Mouse (Mus musculus) urinary bladder, postnatal 36 days (tissue): ENCODE data around the gene Atp5b.
"Not testable (repeated sequence)": the region's sequence is repeated elsewhere in the genome, so short reads cannot be mapped to it uniquely, and the experiment has no call there.

Experiments
- DNase-seq, 2 experiments: peaks; one replicate each; pipeline ENCODE4 v3.0.0; 2022; ENCODE audit warnings: low spot score in 2 of 2, mixed read lengths in 1 of 2

Gene Atp5b

GRCm38 (mm10) chr10:128069201-128069600 lies 13.9 kb upstream of the Atp5b start:
- no peak for DNase-seq

DNA sequence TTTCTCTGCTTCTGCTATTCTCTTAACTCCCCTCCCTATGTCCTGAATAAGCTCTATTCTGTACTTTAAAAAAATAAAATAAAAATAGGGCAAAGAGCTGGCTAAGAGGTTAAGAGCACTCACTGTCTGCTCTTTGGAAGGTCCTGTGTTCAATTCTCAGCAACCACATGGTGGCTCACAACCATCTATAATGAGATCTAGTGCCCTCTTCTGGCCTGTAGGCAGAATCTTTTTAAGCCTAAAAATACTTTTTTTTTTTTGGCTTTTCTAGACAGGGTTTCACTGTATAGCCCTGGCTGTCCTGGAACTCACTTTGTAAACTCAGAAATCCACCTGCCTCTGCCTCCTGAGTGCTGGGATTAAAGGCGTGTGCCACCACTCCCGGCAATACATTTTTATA lies 12.6 kb upstream of the Atp5b start:
- not testable (repeated sequence) for DNase-seq

GRCm38 (mm10) chr10:128078269-128078668 lies 4.8 kb upstream of the Atp5b start:
- not testable (repeated sequence) for DNase-seq

- no peak for DNase-seq
Measured at GRCm38 (mm10) chr10:128080496-128080895, 2.6 kb upstream of the Atp5b start.

DNA sequence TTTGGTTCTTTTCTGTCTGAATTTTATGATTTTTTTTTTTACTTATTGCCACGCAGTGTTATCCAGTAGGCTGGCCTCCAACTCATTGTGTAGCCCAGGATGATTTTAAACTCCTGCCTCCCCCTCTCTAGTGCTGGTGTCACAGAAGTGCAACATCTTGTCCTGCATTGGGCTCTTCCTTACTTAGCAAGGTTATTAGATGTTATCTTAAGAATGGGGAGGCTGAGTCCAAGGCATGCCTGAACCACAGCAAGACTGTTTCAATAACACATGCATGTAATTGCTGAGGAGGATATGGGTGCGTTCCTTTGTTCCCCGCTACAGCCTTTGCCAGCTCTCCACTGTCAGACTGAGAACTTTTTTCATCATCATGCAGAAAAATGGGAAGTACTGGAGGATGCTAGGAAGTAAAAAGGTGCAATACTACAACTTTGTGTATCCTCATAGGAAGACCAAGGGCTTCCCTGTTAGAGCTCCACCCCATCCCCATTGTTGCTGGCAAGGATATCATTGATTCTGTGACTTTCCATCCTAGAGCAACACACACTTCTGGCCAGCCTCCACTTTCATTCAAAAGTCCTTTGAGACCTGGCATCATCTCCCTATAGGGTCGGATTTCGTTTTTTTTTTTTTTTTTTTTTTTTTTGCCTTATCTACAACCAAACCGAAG lies 1.1 kb upstream of the Atp5b start:
- no peak for DNase-seq

DNA sequence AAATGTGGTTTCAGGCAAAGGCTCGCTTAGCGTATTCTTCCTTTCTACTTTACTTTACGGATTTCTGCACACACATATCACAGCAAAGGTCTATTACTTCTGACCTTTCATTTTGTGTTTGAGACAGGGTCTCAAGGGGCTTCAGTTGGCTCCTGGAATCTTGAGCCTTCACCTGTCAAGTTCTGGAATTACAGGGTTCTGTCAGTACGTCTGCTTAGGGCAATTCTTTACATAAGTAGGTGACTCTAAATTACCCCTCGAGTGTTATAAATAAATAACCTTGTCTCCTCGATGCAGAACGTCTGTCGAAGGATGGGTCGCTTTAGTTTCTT lies 630 bp upstream of the Atp5b start:
- DNase-seq = no peak

GRCm38 (mm10) chr10:128083688-128084087 lies 615 bp downstream of the Atp5b start:
- DNase-seq = peak; percentile 9 to 41

DNA sequence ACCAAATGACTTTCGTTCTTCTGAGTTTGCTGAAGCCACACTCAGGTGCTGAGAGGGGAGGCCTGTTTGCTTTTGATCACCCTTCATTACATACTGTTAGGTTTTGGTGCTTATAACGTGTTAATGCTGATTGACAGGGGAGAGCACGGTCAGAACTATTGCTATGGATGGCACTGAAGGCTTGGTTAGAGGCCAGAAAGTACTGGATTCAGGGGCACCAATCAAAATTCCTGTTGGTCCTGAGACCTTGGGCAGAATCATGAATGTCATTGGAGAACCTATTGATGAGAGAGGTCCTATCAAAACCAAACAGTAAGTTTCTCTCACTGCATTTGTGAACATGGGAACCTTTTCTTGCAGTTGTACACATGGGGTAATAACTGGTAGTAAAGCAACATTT lies 1.1 kb downstream of the Atp5b start:
- DNase-seq = no peak

DNA sequence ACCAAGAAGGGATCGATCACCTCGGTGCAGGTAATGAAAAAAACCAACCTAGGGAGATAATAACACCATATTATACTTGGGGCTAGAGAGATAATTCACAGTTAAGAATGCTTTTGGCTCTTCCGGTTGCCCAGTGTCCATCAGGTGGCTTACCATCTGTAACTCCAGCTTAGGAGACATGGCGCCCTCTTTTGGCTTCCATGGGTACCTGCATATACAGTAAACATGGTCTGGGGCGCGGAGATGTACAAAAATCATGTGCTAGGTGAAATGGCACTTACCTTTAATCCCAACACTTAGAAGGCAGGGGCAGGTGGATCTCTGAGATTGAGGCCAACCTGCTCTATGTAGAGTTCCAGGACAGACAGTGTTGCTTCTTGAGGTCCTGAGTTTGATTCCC lies 3.3 kb downstream of the Atp5b start:
- DNase-seq = no peak

GRCm38 (mm10) chr10:128087216-128087615 lies 4.1 kb downstream of the Atp5b start:
- not testable (repeated sequence) for DNase-seq

- DNase-seq = no peak
Measured at GRCm38 (mm10) chr10:128088181-128088580, 5.1 kb downstream of the Atp5b start.

- DNase-seq = no peak
Measured at GRCm38 (mm10) chr10:128089842-128090241, 6.8 kb downstream of the Atp5b start.

DNA sequence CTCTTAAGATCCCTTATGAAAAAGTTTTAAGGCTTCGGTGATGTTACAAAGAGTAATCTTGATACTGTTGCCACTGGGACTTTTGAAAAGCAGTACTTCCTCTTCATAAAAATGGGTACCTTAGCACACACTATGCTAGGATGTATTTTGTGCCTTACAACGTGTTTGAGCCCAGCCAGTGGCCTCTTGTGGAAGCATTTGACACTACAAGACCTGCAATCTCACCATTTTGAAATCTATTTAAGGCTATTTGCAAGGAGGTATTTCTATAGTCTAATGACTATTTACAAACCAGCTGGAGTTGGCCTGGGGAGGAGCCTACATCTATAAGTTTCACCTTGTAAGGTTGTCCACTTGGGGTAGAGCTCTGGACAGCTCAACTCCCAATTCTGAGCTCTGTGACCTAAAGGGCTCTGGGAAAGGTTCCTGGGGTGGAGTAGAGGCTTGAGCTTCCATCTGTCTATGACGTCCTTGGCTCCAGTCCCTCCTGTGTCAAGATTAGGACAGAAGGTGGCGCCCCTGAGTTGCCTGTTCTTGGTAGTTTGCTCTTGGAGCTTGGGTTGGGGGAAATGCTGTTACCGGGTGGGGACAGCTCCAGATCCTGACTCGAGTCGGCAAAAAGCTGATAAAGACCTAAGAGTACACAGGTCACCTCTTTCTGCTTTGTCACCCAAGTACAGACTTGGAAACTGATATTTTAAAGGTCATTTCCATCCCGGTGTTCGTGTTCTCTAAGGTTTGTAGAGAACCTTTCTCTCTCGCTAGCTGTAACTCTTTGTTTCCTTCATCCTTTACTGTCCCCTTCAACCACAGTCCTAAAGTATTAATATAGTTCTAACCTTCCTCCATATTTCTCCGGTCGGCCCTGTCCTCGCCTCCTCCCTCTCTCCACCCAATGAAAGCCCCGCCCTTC lies 7.8 kb downstream of the Atp5b start:
- DNase-seq = peak; percentile 86 to 88

DNA sequence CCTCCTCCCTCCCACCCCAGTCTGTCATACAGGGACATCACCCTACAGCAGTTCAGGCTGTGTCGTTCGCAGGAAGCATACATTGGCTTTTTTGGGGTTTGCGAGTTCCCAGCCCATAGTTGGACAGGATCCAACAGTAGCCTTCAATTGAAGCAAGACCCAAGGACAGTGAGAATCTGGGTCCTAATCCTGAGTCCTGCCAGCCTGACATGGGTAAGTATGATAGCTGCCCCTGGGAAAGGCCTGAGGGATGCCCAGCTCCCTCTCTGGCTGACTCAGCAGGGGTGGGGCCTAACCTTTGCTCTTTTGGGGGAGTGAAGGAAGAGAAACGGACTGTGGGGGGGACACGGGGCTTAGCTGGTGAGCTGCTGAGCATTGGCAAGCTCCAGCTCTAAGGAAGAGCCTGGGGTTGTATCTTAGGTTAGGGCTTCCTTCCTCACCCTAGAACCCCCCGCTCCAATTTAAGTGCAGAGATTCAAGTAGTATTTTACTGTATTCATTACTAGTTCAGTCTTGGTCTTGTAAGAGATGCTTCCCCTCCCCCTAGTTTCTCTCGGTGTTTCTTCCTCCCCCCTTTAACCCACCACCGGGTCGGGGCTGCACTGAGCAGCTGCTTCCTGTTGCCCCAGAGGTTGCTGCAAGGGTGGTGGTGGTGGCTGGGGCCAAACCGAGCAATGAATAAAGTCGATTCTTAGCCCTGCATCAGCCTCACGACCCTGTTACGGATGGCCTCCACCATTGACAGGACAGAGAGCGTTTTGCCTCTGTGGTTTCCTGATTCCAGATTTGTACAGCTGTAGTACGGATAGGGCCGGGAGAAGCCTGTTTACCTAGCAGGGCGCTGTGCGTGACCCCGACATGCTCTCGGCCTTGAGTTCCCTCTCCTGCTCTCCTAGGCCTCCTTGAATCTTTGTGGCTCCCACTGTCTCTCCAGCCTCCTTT lies 8.8 kb downstream of the Atp5b start, which contains the start of gene Baz2a:
TSS of gene Baz2a (plus strand) at position 14 of the 942 bp plus-strand sequence.
- peak; percentile 60 for DNase-seq

DNA sequence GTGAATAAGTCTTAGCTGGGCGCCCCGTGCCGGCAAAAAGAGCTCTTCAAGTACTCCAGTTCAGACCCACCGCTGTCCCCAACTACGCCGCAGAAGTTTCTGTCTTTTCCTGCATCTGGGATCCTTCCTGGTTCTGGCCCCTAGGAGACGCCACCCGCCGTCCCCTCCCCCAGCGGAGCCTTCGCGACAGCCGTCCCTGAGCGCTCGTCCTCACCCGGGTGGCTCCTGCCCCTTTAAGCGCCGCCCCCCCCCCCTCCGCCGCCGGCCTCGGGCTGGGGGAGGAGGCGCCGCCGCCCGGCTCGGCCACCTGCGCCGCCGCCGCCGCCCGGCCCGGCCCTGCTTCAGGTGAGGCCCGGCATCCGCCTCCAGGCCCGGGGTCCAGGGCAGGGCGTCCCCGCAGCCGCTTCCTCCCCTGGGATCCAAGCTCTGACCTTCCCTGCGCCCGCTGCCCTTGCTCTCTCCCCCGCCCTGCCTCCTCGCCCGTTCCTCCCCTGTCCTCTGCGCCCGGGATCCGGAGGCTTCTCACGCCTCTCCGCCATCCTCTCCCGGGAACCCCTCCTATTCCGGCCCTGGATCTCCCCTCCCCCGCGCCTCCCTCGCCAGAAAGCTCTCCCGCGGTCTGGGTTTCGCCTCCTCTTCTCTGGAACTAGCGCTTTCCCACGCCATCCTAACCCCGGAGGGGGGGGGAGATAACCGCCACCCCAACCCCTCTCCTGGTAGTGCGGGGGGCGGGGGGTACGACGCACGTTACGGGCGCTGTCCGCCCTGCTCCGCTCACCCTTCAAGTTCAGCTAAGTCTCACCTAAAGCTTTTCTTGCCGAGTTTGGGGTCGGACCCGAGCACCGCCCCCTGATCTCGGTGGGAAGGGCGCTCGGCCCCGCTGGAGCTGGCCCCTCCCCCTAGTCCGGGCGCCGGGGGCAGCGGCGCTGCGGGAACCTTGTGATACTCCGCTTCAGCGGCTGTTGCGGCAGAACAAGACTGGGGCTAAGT lies 9.7 kb downstream of the Atp5b start:
- peak; percentile 68 to 84 for DNase-seq

DNA sequence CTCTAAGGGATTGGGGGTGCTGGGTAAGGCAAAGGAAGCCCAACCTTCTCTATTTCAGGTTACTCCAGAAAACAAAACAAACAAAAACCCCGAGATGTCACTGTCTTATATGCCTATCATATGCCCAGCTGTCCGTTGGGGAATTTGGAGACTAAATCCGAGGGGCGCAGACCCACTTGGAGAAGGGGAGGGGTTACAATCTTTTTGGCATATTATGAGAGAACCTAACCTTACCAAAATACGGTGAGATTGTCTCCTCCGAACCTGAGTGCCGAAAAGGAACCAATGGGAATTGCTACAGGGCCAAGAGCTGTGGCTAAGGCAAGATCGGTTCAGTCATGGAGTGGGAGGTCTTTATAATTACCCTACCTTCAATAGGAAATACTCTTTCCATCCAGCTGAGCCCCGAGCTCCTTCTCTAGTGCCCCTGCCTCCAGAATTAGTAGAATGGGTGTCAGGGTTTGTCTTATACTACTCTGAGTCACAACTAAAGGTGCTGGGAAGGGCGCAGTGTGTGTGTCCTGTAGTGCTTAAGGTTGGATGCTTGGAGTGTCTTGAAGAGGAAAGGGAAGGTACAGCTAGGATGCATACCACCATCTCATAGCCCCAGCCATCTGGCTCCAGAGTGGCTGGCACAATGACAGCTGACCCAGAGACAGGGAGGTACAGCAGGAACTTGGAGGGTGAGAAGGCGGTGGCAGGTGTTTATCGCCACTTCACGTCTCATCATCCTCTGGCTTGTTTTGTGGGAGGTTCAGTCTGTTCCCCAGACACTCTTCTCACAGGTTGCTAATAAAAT lies 10.6 kb downstream of the Atp5b start:
- DNase-seq = peak; percentile 13 to 18

GRCm38 (mm10) chr10:128094340-128094968 lies 11.4 kb downstream of the Atp5b start:
- peak; percentile 82 to 92 for DNase-seq

DNA sequence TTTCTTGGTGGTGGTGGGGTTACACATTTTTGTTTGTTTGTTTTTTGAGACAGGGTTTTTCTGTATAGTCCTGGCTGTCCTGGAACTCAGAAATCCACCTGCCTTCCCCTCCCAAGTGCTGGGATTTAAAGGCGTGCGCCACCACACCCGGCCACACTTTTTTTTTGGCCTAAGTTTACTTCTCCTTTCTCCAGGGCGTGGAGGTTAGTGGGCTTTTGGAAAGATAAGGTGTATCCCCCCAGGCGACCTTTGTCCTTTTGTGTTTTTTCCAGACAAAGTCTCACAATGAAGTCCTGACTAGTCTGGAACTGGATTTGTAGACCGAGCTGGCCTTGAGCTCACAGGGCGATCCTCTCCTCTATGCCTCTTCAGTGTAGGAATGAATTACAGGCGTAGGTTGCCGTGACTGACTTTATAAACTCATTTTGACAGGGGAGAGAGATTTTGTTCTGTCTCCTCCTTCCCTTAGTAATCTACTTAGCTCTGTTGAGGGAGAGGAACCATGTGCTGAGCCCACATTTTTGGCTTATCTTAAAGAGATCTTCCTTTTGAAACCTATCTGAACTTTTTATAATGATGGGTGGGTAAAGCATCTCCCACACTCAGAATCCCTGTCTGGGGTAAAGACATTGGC lies 12.0 kb downstream of the Atp5b start:
- no peak for DNase-seq

- no peak for DNase-seq
Measured at GRCm38 (mm10) chr10:128096313-128096692, 13.2 kb downstream of the Atp5b start.
